Mouse (Mus musculus) G1E (cell line): ENCODE measurements around the gene Adam30.

ENCODE experiments used
- CTCF ChIP-seq: IDR thresholded peaks from 2 replicates; pipeline ENCODE4 v1.5.1; 2012; ENCODE audit warnings: low read depth, low read length, inconsistent platforms, mixed read lengths
- GATA1 ChIP-seq: IDR thresholded peaks from 2 replicates; pipeline ENCODE4 v1.6.1; 2012; ENCODE audit warnings: borderline replicate concordance, low read length, inconsistent platforms, mixed read lengths
- GATA2 ChIP-seq: IDR thresholded peaks from 2 replicates; pipeline ENCODE4 v1.6.1; 2012; ENCODE audit warnings: low read depth, low read length, inconsistent platforms, borderline replicate concordance
- TAL1 ChIP-seq: conservative IDR thresholded peaks from 2 replicates; pipeline ENCODE4 v1.6.1; 2012; ENCODE audit warnings: low read depth, low read length, inconsistent platforms, mixed read lengths

DNA sequence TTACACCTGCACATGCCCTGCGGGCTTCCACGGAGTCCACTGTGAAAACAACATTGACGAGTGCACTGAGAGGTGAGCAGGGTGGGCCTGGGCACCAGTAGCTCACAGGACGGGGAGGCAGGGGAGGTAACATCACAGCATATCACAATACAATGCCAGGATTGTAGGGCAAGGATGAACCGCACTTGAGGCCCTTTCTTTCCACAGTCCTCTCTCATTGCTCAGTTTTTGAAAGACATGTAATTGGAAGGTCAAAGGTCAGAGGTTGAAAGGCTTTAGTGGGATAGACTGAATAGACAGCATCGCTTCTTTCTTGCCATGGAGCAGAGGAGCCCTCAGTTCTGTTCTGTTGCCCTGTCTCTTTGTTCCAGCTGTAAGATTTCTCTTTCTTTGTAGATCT is 39.5 kb upstream of the Adam30 start:
- TF ChIP-seq TAL1 (no peak), CTCF (no peak), GATA1 (no peak), GATA2 (no peak)
